Mouse (Mus musculus) gastrocnemius, adult 8-10 months (tissue): ENCODE measurements around the gene Mindy1. TPM values are rescaled to one million over a fixed set of nuclear protein-coding genes. Genes with fewer than 3 reads are reported as not detected.
"Not testable (repeated sequence)": the region's sequence is repeated elsewhere in the genome, so short reads cannot be mapped to it uniquely, and the experiment has no call there.

ENCODE experiments used
- DNase-seq, 2 experiments: peaks; one replicate each; pipeline ENCODE4 v3.0.0; 2022; ENCODE audit warnings: low spot score in 2 of 2
- total RNA-seq, 4 experiments: library from RNA; stranded (reverse); gene quantifications; 2 replicates each; pipeline ENCODE4 v1.2.4; 2022

The Mindy1 gene
- total RNA-seq, 4 experiments from 2014 or later: 25.4 to 29.7 (median 27.8) TPM

GRCm38 (mm10) chr3:95318548-95318947, 37.4 kb downstream of the Mindy1 start:
- peak in 1 of 2 experiments; percentile 46 for DNase-seq

- no peak for DNase-seq
Measured at GRCm38 (mm10) chr3:95319110-95319509, 38.0 kb downstream of the Mindy1 start.

- DNase-seq: no peak
Measured at GRCm38 (mm10) chr3:95319701-95320625, 38.8 kb downstream of the Mindy1 start.

- DNase-seq: no peak
Measured at GRCm38 (mm10) chr3:95323429-95323828, 42.3 kb downstream of the Mindy1 start.

GRCm38 (mm10) chr3:95324454-95325144, 43.5 kb downstream of the Mindy1 start:
- DNase-seq: no peak

- no peak for DNase-seq
Measured at GRCm38 (mm10) chr3:95328803-95329404, 47.8 kb downstream of the Mindy1 start.

GRCm38 (mm10) chr3:95331528-95331927, 50.4 kb downstream of the Mindy1 start:
- DNase-seq: no peak

- no peak for DNase-seq
Measured at GRCm38 (mm10) chr3:95337345-95337744, 56.2 kb downstream of the Mindy1 start.

GRCm38 (mm10) chr3:95338251-95338650, 57.1 kb downstream of the Mindy1 start:
- no peak for DNase-seq

- DNase-seq: not testable (repeated sequence)
Measured at GRCm38 (mm10) chr3:95343356-95344000, 62.3 kb downstream of the Mindy1 start.

Other genes with a start within 250 kb of the Mindy1 start
- gene Psmd4, start 238.7 kb upstream of the Mindy1 start, total RNA-seq: 100 to 1,000 TPM; 191 to 247 (median 221) TPM
- 10 to 100 TPM; 21.9 to 27.6 (median 24.7) TPM for gene Pip5k1a, start 174.4 kb upstream of the Mindy1 start, total RNA-seq
- 10 to 100 TPM; 51.9 to 96.7 (median 73.1) TPM for gene Vps72, start 170.3 kb upstream of the Mindy1 start, total RNA-seq
- 100 to 1,000 TPM; 688 to 884 (median 752) TPM for gene Tmod4, start 156.9 kb upstream of the Mindy1 start, total RNA-seq
- 10 to 100 TPM; 24.9 to 37.2 (median 33.4) TPM for gene Scnm1, start 147.3 kb upstream of the Mindy1 start, total RNA-seq
- gene Lysmd1, start 147.3 kb upstream of the Mindy1 start, total RNA-seq: 1 to 10 TPM; 6.3 to 8.2 (median 7.3) TPM
- under 1 TPM; 0.25 to 0.35 (median 0.29) TPM for gene Tnfaip8l2, start 139.0 kb upstream of the Mindy1 start, total RNA-seq
- gene Sema6c, start 120.9 kb upstream of the Mindy1 start, total RNA-seq: 10 to 100 TPM; 67.3 to 91.3 (median 87.4) TPM
- 1 to 10 TPM; 7.2 to 9.1 (median 7.6) TPM for gene Gabpb2, start 63.4 kb upstream of the Mindy1 start, total RNA-seq
- 10 to 100 TPM; 13.7 to 18.3 (median 15.0) TPM for gene Cdc42se1, start 52.6 kb upstream of the Mindy1 start, total RNA-seq
- gene Mllt11, start 49.2 kb upstream of the Mindy1 start, total RNA-seq: 100 to 1,000 TPM in 1 of 4 experiments, 10 to 100 TPM in 3; 69.6 to 108 (median 87.4) TPM
- not detected for gene Gm128, start 39.7 kb upstream of the Mindy1 start, total RNA-seq
- not detected for gene Bnipl, start 30.2 kb upstream of the Mindy1 start, total RNA-seq
- gene Prune1, start 731 bp downstream of the Mindy1 start, total RNA-seq: 10 to 100 TPM; 47.7 to 58.8 (median 53.5) TPM
- gene Anxa9, start 25.8 kb downstream of the Mindy1 start, total RNA-seq: not detected
- gene Cers2, start 33.4 kb downstream of the Mindy1 start, total RNA-seq: 10 to 100 TPM; 13.1 to 16.7 (median 15.3) TPM
- 10 to 100 TPM in 2 of 4 experiments, 1 to 10 TPM in 2; 8.4 to 10.7 (median 10.1) TPM for gene Setdb1, start 75.9 kb downstream of the Mindy1 start, total RNA-seq
- under 1 TPM in 1 of 4 experiments, not detected in 3; 0.92 TPM for gene 4930558C23Rik, start 121.5 kb downstream of the Mindy1 start, total RNA-seq
- 10 to 100 TPM; 45.0 to 51.9 (median 46.6) TPM for gene Arnt, start 153.0 kb downstream of the Mindy1 start, total RNA-seq
- gene Ctsk, start 217.9 kb downstream of the Mindy1 start, total RNA-seq: 1 to 10 TPM; 1.5 to 5.8 (median 3.1) TPM
- 1 to 10 TPM in 2 of 4 experiments, under 1 TPM in 2; 0.61 to 3.8 (median 2.0) TPM for gene Ctss, start 245.4 kb downstream of the Mindy1 start, total RNA-seq